Mouse (Mus musculus): Measurements from ENCODE around the gene Mansc4. TPM values are rescaled to one million over a fixed set of nuclear protein-coding genes. Genes with fewer than 3 reads are reported as not detected.

The Mansc4 gene
- not detected for total RNA-seq (2021)
- long read RNA-seq, experiment 1, partial matches to known transcripts = 0 of 1 reads
- long read RNA-seq, experiment 1, other reads (novel, unspliced or antisense) = 1 of 1 reads
- long read RNA-seq, experiment 2, partial matches to known transcripts = 0 of 2 reads
- long read RNA-seq, experiment 2, other reads (novel, unspliced or antisense) = 2 of 2 reads

DNA sequence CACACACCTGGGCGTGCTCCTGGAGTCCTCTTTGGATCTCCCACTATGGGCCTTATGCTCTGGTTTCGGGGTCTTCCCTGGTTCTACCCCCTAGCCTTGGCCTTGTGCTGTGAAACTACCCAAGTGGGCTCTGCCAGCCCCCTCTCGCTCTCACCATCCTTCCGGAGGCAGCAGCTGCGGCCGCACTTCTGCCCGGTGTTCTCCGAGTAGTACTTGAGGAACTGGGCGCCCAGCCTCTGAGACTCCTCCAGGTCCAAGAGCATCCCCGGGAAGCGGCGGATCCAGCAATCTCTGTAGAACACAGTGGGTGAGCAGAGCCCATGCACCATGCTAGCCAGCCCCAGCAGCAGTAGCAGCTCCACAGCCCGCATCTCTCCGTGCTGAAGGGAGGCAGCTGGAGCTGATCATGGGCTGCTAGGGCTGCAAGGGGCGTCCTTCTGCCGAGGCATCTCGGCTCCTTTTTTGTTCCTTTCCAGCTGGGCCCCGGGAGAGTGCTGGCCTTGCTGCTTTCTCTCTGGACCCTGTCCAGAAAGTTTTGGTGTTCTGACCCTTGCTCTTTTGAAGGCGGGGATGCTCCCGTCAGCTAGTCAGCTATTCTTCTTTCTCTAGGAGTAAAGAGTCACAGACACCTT, at the start of gene Mansc4:
Gene Mansc4, minus strand, starts transcription at position 439 of the 632 bp plus-strand sequence.
- DNase-seq = no peak
- intact Hi-C loops (cut with DNase I) = no loop called here

DNA sequence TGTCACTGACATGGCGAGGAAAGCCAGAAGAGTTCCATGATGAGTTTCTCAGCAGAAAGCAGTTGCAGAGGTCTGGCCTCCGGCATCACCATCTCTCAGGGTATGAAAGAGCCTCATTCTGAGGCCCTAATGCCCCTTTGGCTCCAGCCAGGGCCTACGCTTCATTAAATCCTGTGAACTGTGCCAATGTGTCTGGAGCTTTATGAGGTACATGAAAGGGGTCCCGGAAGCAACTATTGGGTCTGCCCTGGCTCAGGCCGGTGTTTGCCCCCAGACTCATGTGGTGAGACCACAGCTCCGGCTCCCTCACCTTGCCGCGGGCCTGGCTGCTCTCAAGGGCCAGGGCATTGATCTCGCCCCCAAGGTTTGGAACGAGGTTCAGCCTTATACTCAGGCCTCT, 40.4 kb upstream of the Mansc4 start:
- no peak for DNase-seq
- intact Hi-C loops (cut with DNase I) = no loop called here

DNA sequence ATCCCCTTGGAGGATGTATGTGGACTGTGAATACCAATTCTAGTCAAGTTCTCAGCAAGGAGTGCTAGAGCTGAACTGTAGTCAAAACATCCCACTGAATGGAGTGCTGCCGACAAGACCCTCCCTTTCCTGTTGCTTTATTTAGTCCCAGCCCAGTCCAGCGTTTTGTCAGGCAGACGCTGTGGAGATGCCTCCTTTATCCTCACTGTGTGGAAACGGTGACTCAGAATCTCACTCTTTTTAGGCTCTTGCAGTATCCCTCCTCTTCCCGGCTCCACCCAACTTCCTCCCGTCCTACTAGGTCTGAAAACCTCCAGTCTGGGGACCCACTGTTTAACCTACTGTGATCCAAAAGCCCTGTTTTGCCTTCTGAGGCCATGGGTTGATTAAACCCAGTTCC, 34.5 kb upstream of the Mansc4 start:
- no peak for DNase-seq
- intact Hi-C loops (cut with DNase I) = no loop called here

DNA sequence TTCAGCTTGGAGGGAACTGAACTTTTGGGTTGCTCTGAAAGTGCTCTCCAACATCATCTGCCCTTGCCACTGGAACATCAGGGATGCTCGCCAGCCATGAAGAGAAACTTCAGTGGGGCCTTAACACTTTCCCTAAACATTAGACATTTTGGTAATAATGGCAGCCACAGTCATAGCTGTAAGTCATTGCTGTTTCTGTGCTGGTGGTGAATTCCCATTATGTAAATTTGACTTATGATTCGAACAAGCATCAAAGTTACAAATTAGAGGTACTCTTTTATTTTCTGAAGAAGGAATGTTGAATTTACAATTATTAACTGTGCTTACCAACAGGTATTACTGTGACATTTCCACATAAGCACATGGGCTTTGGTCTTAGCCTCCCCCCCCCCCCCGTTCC, 31.4 kb upstream of the Mansc4 start:
- intact Hi-C loops (cut with DNase I) = loop anchor here (5.0 to 10.0 kb wide), 2 partner anchors 111 to 293 kb away; no protein-coding TSS in a partner anchor
- DNase-seq = no peak

DNA sequence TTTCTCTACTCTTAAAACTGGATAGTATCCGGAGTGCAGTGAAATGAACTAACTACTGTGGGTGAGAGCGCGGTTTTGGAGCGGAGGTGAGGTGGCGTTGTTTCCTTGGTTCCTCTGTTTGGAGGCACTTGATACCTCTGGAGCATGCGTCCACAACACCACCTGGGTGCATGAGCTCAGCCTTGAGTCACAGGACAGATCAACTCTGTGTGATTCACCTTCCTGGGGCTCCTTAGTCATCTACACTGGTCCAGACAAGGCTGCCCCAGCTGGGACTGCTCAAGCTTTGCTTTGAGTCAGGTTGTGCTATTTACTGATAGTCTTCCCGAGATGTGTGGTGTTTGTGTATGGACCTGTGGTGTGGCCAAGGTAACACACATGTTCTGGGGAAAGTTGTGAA, 30.9 kb upstream of the Mansc4 start:
- intact Hi-C loops (cut with DNase I) = loop anchor here (5.0 to 10.0 kb wide), 2 partner anchors 110 to 293 kb away; no protein-coding TSS in a partner anchor
- no peak for DNase-seq

DNA sequence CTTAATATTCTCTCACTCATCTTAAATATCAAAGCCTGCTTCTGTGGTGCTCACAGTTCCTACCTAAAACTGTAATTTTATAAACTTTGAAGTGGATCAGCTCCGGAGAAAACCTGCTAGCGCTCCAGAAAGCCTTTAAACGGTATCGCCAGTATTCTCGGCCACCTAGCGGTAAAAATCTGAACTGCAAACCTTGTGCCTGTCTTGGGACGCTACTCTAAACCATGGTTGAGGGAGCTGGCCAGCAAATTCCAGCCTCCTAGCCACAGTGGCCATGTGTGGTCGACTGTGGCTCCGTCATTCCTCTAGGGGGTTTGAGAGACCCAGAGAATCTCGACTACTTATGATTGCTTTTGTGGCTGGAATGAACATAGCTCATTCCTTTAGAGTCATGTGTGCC, 29.7 kb upstream of the Mansc4 start:
- peak; percentile 71 to 83 for DNase-seq
- intact Hi-C loops (cut with DNase I) = loop anchor here (5.0 to 10.0 kb wide), 2 partner anchors 109 to 292 kb away; no protein-coding TSS in a partner anchor

DNA sequence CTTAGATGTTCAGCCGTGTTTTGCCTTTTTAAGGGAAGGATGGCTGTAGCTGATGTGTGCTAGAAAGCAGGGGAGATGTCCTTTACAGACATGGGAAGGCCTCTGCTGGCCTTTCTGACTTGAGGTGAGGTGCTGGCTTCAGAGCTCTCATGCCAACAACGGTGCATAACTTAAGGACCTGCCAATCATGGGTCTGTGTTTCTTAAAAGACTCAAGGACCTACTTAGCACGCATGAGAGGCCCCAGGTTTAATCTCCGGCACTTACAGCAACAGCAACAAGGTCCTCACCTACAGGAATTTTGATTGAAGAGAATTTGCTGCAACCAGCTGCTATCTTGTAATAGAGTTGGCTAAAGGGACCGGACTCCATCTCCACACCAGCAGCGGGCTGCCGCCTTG, 22.5 kb upstream of the Mansc4 start:
- DNase-seq = no peak
- intact Hi-C loops (cut with DNase I) = no loop called here

DNA sequence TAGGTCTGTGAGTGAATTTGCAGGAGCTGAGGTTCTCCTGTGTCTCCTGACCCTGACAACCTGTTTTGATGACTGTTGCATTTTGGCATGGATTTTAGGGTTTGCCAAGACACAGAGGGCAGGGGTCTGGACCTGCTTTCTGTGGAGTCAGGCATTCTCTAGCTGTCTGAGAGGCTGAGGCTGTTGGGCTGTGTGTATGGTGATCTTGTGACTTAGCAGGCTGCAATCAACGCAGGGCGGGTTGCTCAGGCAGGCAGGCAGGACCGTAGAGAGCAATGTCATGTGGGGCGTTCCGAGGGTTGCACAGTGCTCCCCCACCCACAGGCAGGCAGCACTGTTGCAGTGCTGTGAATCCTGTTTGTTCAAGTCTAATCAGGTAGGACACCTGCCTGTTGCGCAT, 19.9 kb upstream of the Mansc4 start:
- intact Hi-C loops (cut with DNase I) = no loop called here
- DNase-seq = no peak

DNA sequence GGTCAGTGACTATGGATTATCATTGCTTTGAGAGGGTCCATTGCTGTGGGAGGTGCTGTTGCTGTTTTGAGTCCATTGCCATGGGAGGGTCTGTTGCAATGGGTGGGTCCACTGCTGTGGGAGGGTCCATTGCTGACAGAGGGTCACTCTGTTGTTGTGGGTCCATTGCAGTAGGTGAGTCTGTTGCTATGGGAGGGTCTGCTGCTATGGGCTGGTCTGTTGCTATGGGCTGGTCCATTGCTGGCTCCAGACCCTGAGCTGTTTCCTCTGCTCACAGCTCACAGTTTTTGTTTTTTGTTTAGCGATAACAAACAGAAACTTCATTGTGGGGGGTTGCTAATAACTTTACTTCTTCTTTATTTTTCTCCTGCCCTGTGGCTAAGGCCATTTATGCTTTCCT, 18.7 kb upstream of the Mansc4 start:
- DNase-seq = no peak
- intact Hi-C loops (cut with DNase I) = no loop called here

DNA sequence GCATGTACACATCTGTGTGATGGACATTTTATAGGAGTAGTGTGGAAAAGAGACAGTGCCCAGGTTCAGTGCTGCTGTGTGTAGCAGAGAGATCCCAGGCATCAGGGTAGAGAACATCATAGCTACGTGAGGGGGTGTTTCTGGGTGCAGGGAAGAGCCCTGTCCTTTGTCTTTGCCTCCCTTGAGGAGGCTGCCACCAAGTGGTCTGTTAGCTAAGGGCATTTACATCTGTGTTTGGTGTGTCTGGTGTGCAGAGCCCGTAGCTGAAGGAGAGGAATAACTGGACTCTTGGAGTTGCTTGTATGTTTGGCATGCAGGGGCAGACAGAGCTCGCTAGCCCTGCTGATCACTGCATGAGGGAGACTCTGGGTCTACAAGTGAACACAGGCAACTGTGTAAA, 15.5 kb upstream of the Mansc4 start:
- intact Hi-C loops (cut with DNase I) = loop anchor here (5.0 kb wide), 1 partner anchor 75 kb away; no protein-coding TSS in a partner anchor
- no peak for DNase-seq

DNA sequence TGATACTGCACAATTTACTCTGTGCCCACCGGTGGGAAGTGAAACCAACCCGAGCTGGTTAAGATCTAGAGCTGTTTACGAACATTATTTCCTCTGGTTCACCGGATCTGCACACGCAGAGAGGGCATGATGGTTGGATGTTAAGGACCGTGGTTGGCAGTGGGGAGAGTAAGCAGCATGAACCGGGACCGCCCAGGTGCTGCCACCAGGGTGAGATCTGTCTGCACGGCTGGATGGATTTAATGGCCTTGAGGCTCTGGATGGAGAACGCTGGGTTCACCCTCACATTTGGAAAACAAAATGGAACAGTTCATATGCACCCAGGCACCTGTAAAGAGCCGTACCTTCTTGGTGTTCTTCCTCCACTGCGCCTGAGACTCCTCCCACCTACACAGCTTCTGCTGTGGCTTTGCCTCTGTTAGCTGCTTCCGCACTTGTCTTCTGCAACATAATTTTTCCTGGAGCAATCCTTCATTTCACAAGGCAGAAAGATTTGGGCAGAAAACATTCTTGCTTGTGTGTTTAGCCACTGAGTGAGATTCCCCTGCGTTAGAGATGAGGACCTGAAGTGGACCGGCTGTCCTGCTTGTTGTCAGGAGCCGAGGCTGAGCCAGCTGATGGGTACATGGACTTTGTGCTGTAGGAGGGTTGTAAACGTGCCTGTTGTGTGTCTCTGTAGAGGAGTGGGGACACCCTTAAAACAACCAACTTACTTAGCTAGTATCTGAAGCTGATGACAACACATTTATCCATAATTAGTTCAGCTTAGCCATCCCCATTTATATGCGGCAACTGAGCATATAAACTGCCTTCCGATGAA, 12.8 kb upstream of the Mansc4 start:
- intact Hi-C loops (cut with DNase I) = loop anchor here (5.0 kb wide), 1 partner anchor 72 kb away; no protein-coding TSS in a partner anchor

DNA sequence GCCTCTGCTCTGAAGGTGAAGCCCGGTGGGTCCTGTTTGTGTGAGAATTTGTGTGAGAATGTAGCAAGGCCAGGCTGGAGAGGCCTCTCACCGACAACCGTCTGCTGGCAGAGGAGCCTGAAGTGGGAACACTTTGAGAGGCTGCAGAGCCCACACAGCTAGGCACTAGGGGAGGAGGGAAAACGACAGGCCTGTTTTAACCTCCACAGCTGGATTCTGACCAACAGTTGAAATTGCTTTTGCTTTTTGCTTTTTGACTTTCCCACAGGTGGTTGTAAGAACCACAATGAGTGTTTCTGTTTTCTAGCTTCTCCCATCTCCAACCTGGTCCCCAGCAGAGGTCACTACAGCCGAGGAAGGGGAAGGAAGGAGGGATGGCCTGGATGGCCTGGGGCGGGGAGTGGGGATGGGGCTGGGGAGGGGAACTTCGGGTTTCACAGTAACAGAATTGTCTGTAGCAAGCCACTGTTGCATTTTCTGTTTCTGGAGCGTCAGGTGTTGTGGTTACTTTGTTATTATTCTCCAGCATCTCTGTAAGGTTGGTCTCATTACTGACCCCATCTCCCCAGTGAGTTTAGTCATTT, 10.6 kb upstream of the Mansc4 start:
- intact Hi-C loops (cut with DNase I) = no loop called here
- no peak for DNase-seq

More for the DNA sequence above, 12.8 kb upstream of the Mansc4 start:
- no peak for DNase-seq

DNA sequence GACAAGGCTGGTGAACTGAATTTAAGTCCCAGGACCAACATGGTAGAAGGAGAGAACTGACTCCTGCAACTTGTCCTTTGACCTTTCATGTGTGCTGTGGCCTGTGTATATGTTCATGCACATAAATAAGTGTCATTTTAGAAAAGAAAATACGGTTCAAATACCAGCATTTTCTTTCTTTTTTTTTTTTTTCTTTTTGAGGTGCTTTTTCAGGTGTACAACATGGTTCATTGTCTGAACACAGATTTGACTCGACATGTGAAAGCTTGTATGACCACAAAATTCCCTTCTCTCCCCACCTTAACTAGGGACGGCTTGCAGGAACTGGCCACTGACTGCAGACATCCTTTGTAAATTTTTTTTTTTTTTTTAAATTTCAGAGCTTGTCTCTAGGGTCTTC, 10.1 kb upstream of the Mansc4 start:
- DNase-seq = no peak
- intact Hi-C loops (cut with DNase I) = no loop called here

DNA sequence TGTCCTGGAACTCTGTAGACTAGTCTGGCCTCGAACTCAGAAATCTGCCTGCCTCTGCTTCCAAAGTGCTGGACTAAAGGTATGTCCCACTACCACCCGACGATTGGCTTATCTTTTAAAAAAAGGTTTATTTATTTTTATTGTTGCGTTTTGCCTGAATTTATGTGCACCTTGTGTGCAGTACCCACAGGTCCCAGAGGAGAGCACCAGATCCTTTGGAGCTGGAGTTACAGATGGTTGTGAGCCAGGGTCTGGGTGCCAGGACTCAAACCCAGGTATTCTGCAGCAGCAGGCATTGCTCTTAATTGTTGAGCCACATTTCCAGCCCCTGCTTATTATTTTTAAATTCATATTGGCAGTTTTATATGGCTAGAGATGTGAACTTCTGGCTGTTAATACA, 9.3 kb upstream of the Mansc4 start:
- intact Hi-C loops (cut with DNase I) = no loop called here
- DNase-seq = no peak

DNA sequence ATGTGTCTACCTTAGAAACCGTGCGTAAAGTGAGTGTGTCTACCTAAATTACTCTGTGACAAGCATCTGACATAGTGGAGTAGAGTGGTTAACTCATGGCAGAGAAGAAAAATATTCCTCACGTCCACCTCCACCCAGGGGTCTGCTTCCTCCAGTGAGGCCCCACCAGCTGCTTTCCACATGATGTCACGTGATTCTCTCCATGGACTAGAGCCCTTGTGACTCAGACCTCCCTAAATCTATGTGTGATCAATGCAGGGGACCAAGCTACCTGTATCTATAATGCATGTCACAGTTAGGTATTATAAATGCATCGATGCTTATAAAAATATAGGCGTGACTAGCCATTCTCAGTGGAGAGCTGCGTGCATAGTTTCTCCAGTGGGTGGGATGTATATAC, 7.9 kb upstream of the Mansc4 start:
- DNase-seq = no peak
- intact Hi-C loops (cut with DNase I) = no loop called here

DNA sequence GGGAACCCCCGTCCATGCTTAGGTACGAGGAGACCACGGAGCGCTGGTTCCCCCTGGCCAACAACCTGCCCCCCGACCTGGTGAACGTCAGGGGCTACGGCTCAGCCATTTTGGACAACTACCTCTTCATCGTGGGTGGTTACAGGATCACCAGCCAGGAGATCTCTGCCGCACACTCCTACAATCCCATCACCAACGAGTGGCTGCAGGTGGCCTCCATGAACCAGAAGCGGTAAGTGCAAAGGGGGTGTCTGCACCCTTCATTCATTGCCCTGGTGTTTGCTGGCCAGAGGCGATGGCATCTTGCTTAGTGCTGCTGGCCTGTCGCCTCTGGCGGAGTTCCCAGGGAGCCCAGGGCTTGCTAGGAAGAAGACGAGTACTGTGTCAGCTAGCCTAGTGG, 5.3 kb upstream of the Mansc4 start:
- DNase-seq = peak; percentile 40 to 48
- intact Hi-C loops (cut with DNase I) = no loop called here

DNA sequence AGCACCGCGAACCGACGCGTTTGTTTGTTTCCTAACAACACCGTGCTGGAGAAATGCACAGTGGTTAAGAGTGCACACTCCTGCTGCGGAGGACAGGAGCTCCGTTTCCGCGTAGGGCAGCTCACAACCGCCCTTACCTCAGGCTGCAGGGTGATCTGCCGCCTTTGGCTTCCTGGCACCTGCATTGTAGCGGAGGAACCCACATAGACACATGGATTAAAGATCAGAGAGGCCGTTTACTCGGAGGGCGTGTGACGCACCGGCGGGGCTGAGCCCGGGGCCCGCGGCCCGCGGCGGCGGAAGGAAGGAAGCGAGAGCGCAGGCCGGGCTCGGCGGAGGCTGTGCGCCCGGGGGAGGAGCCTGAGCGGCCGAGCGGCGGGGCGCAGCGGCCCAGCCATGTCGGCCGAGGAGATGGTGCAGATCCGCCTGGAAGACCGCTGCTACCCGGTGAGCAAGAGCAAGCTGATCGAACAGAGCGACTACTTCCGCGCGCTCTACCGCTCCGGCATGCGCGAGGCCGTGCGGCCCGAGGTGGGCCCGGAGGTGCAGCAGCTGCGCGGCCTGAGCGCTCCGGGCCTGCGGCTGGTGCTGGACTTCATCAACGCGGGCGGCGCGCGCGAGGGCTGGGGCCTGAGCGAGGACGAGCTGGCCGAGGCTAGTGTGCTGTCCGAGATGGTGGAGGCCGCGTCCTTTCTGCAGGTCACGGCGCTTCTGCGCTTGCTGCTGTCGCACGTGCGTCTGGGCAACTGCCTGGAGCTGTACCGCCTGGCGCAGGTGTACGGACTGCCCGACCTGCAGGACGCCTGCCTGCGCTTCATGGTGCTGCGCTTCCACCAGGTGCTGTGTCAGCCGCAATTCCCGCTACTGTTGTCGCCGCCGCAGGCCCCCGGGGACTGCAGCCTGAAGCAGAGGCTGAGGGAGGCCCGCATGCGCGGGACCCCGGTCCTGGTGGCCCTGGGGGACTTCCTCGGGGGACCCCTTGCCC, 4.6 kb upstream of the Mansc4 start, which contains the start of gene Klhl42:
Gene Klhl42, plus strand, starts transcription at position 244 of the 985 bp plus-strand sequence.
- intact Hi-C loops (cut with DNase I) = no loop called here
- DNase-seq = peak; percentile 61 to 71

DNA sequence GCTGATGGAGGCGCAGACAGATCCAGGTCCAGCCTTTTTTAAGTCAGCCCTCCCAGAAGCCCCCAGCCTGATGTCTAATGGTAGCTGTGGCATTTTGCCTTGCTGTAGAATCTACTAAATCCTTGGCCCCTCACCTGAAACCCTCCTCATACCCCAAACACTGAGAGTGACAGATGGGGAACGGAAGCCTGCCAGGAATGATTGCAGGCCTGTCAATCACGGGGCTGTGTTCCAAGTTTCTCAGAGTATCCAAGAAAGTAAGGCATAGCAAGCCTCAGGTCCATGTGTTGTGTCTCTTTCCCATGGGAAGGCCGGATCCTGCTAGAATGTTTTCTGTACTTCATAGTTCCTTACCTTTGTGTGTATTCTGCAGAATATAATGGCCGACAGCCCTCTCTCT, 3.4 kb upstream of the Mansc4 start:
- no peak for DNase-seq

DNA sequence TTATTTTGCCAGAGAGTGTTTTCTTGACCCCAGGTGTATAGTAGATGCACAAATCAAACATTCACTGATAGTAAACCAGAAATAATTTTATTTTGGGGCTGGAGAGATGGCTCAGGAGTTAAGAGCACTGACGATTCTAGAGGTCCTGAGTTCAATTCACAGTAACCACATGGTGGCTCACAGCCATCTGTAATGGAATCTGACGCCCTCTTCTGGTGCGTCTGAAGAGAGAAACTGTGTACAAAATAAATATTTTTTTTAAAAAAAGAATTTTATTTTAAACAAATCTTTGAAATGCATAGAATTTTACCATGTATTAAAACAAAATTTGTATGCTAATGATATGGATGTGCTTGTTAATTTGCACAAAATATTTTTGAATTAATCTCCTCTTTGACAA, 1.7 kb upstream of the Mansc4 start:
- intact Hi-C loops (cut with DNase I) = no loop called here
- no peak for DNase-seq

More for the DNA sequence above, 3.4 kb upstream of the Mansc4 start:
- intact Hi-C loops (cut with DNase I) = no loop called here

DNA sequence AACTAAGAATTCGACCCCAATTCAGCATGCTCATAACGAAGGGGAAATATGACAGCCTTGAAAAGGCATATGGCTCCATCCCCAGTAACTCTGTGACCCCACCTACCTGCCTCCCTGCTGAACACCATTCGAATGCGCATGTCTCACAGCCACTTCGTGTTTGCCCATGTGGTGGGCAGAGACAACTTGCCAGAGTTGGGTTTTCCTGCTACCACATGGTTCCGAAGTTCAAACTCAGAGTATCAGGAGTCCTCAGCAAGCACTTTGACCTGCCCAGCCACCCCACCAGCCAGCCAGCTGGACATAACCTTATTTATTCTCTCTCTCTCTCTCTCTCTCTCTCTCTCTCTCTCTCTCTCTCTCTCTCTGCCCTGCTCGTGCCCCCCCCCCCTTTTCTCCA, 904 bp upstream of the Mansc4 start:
- intact Hi-C loops (cut with DNase I) = no loop called here
- DNase-seq = no peak

Measured in gastrocnemius, postnatal 36 days (tissue).